Mouse (Mus musculus) adrenal gland, postnatal 4 days (tissue): ENCODE results near the gene Ezr. TPM values are rescaled to one million over a fixed set of nuclear protein-coding genes. Genes with fewer than 3 reads are reported as not detected.
A peak's percentile ranks its signal among the peaks of the same experiment; 100 is the strongest.

ENCODE experiments used
- DNase-seq, 2 experiments: peaks; one replicate each; pipeline ENCODE4 v3.0.0; 2021 to 2022; ENCODE audit warnings: low spot score in 2 of 2, mixed read lengths in 2 of 2
- long read RNA-seq, 2 experiments: library from polyadenylated mRNA; stranded (forward); transcript quantifications; one replicate each; pipeline ENCODE4 v2.0.0; 2021
- total RNA-seq, 2 experiments: library from RNA; stranded (reverse); gene quantifications; 2 replicates each; pipeline ENCODE4 v1.2.3; 2021

The Ezr gene
- 10 to 100 TPM; 23.7 to 60.5 TPM for total RNA-seq
- long read RNA-seq, experiment 1, transcript Ezr-201 (13 exons, 3,164 nt), result major isoform, 8 of 11 reads
- long read RNA-seq, experiment 1, partial matches to known transcripts, result 2 of 11 reads
- long read RNA-seq, experiment 1, other reads (novel, unspliced or antisense), result 1 of 11 reads
- long read RNA-seq, experiment 2, transcript Ezr-201 (13 exons, 3,164 nt), result major isoform, 86 of 108 reads
- long read RNA-seq, experiment 2, partial matches to known transcripts, result 17 of 108 reads
- long read RNA-seq, experiment 2, other reads (novel, unspliced or antisense), result 5 of 108 reads

DNA sequence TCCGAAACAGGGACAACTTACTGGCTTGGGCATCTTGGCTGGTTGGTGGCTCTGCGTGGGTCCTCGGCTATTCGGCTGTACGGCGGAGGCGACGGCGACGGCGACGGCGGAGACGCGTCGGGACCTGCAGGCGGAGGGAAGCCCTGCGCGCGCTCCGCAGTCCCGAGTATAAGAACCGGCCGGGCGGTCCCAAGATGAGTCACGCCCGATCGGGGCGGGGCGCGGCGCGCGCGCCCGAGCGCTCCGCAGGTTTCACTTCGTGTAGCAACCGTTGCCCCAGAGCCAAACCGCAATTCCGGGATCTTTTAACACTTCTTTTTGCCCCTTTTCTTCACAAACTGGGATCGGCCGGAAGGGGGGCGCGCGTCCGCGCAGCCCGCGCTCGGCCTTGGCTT lies at the start of gene Ezr:
Gene Ezr, minus strand, starts transcription at position 174 of the 395 bp plus-strand sequence.
- DNase-seq, result peak; percentile 64 to 71

DNA sequence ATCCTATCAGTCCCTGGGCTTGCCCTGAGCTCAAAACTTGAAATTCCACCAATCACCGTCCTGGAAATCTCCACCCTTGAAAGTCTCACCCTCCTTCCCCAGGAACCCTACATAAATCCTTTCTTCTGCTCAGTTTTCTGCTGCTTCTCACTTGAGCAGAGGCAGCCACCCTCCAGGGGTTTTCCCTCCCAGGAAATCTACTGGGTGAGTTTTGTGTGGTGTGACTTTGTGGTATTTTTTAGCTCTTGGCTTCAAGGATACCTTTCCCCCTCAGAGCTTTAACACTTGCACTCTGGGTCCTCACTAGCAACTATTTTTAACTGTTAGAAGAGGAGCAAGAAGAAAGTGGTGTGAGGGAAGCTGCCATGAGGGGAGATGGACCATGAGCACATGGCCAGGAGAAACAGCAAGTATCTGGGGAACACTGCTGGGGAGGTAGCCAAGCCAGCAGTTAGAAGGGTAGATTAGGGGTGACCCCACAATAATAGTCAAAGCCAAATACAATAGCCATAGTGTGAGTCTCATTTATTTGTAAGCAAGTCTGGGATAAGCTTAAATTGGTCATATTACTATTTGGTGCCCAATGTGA lies 47.5 kb upstream of the Ezr start:
- DNase-seq, result no peak

DNA sequence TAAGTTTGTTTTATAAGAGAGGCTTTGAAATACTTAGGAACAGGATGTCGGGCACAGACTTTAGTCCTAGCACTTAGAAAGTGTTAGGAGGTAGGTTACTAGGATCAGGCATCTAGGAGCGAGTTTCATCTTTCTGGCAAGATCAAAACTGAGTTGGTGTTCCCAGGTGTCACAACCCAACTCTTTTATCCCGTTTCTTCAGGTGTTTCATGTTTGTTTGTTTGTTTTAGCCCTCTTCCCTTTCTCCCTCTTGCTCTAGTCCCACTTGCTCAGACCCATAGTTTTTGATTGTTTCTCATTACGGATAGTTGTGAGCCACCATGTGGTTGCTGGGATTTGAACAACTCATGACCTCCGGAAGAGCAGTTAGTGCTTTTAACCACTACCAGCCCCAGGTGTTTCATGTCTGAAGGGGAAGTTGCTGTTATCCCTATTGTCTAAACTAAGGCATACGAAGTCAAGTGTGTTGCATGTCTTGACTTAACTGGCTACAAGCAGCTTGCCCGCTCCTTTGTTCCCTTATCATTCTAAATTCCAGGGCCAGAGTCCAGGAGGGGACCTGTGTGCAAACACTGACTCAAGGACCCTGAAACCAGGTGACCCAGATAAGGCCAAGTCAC lies 46.1 kb upstream of the Ezr start:
- no peak for DNase-seq

DNA sequence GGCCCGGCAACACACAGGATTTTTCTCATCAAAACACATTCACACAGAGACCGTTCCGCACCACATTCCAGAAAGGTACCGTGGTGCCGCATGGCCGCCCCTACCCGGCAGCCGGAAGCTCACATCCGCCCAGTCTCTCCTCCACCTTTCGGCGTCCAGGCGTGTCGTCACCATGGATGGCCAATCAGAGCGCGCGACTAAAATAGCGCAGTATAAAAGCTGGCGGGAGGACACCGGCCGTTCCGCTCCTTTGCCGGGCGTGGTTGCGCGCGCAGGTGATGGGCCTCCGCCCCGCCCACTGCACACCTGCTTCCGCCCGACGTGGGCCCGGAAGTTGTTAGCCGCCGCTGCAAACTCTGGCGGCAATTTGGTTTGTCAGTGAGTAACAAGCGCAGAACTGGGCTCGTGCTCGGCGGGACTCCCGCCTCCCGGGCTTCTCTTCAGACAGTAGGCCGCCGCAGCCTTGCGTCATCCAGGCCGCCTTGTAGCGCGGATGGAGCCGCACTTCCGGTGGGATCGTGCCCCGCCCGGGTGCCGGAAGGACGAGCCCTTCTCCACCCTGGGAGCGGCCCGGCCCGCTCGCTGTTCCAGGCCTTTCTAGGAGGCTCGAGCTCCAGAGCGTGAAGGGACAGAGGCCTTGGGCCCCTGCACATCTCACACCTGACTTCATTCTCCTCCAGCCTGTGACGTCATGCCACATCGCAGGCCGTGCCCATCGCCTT lies 45.3 kb upstream of the Ezr start:
- DNase-seq, result peak; percentile 81 to 84

DNA sequence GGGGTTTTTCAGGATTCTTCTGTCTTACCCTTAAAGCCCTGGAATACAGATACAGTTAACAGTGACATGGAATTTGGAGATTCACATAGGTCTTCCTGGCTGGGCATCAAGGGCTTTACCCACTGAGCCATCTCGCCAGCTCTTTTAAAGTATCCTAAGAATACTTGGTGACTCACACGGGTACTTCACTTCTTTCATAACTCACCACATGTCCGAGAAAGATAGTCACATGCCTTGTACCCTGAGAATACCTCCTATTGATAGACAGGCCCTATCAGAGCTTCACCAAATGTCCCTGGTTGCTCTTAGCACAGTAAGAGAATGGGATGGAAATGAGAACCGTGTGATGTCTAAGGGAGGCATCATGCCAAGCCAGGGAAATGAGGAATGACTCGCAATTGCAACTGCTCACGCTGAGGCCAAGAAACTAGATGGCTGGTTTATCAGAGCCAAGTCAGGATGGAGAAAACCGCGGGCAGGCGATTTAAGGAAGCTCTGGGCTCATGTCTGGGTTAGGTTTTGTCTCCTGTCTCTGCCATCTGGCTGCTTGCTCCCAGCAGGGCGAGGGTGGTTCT lies 44.7 kb upstream of the Ezr start:
- DNase-seq, result no peak

DNA sequence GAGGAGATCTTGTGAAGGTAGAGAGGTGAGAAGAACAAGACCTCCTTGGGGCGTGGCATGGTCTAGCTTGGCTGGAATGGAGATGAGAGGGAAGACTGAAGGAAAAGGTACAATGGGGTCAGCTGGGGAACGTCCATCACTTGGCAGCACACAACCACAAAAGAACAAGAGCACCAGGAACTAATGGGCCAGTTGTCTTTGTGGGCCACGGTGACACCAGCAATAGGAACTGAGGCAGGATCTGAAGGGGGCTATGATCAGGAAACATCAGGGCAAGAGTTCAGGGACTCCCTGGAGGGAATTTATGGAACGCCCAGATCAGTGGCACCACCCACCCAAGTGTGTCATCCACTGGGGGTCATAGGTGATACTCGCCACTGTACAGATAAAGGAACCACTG lies 34.2 kb upstream of the Ezr start:
- no peak for DNase-seq

DNA sequence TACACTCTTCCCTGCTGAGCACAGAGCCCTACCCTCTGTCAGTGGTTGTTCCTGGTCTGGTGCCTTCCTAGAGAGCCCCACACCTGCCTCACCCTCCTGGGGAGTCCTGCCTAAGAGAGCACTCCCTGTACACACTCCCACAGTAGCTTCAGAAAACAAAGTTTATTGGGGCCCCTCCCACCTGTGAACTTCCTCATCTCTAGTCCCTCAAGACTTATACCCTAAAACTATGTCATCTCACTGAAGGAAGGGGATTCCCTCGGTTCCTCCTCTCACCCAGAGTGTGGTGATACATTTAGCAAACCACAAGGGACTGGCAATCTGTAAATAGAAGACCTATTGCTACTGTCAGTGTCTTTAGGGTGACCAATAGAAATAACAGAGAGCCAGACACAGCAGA lies 33.6 kb upstream of the Ezr start:
- DNase-seq, result no peak

DNA sequence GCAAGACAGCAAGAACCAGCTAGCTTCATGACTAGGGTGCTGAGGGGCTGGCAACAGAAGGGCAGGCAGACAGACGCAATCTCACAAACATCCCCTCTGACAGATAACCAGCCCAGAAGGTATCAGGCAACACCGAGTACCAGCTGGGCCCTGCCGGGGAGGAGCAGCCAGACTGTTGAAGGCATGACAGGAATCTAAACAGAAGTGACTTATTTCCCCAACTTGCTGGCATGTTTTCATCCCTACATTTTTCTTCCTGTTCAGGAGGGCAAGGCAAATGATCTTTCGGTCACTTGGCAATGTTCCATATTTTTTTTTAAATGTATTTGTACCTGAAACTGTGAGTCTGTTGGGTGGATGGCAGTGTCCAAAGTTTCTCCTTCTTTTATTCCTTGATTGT lies 32.1 kb upstream of the Ezr start:
- DNase-seq, result no peak

DNA sequence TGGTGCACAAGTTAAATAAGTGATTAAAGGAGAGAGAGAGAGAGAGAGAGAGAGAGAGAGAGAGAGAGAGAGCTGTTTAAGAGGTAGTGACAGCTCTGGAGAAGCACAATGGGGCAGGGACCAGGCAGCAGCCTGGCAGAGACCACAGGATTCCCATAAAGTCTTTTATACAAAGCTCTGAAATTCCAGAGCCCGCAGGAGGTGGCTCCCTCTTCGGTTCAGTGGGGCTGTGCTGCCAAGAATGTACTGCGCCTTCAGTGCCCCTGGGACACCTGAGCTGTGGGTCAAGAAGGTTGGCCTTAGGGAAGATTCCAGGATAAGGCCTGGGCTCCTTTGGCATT lies 30.2 kb upstream of the Ezr start:
- no peak for DNase-seq

DNA sequence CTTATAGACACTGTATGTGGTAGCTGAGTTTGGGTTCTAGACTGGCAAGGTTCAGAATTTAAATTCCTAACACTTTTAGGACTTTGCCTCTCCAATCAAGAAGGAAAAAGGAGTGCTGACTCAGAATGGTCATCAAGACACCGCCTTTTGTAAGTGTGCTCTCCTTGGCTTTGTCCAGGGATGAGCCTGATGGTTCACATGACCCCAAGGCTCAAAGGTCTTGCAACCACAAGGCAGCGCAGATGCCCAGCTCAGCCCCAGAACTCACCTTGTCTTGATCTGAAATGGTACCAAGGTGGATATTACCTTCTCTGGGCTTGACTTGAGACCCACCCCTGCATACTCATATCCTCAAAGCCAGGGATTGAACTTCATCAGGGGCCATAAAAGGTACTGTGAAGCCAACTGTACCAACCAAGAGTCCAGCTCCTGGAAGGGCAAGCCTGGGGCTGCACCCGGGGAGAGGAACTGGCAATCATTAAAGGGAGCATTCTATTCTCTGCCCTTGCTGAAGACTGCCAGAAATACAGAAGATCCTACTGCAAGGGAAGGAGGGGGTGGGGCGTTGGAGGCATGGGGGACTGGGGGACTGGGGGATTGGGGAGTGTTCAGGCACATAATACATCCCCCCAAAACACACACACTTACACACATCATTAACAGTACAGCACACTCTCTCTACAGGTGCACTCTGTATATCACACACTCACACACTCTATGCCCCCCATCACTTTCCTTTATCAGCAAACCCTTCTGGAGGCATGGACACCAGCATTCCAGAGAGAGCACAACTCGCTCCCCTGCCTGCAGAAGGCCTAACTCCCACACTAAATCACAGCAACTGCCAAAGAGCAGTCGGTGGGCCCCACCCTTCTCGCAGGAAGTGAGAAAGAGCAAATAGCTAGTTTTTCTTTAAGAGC lies 29.6 kb upstream of the Ezr start:
- DNase-seq, result no peak

DNA sequence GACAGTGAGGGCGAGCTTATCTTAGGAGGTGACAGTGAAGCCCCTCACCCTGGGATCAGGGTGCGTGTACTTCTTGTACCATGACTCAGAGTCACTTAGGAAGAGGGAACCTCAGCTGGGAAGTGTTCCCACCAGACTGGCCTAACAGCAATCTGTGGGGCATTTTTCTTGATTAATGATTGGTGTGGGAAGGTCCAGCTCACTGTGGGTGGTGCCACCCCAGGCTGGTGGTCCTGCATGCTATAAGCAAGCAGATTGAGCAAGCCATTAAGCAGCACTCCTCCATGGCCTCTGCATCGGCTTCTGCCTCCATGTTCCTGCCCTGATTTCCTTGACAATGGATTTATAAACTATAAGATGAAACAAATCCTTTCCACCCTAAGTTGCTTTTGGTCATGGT lies 26.7 kb upstream of the Ezr start:
- no peak for DNase-seq

DNA sequence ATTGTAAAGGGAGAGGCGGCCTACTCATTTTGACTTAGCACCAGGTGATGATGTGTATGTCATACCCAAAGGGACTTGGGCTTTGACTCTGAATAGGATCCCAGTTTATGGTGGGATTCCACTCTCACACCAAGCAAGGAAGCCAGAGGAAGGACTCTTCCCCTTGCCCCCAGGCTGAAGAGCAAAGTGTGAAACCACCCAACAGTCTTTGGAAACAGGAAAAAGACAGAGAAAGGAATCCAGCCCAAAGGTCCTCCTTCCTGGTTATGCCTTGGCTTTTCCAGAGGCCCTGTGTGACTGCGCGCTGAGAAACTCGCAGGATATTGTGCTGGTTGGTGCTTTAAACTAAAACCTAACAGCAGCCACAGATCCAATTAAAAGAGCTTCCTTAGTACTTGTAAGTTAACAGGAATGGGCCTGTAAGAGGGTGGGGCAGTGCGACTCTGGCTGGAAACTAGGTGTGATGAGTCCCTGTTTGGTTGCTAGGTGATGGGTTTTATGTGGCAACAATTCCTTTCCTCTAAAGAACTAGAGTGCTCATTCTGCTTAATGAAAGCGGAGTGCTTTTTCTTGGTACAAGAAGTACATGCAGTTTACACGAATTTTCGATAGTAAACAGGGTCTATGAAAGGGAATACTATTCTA lies 26.1 kb upstream of the Ezr start:
- DNase-seq, result no peak

DNA sequence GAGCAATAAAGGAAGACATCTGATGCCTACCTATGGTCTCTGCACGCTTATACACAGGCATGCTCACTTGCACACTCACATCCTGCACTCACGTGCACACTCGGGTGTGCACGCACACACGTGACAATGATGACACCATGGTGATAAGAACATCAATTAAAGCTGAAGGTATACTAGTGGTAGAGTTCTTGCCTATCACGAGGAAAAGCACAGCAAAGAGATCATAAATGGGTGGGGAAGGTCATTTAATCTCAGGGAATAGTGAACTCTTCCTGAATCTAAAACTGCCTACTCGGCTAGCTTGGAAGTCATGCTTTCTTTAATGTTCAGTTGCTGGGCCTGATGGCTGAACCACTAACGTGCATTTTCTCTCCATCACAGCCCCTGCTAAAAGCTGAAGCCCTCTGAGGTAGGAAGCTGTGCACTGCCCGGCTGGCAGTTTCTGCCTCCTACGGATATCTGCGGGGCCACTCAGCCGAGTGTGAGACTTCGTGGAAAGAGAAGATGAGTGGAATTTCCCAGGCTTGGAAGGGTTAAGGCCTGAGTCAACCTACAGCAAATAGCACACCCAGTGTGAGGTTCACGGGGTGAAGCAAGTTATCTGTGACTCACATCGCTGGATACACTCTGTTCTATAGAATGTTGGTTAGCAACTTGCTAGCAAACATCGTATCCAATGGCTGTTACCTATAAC lies 25.4 kb upstream of the Ezr start:
- DNase-seq, result no peak

DNA sequence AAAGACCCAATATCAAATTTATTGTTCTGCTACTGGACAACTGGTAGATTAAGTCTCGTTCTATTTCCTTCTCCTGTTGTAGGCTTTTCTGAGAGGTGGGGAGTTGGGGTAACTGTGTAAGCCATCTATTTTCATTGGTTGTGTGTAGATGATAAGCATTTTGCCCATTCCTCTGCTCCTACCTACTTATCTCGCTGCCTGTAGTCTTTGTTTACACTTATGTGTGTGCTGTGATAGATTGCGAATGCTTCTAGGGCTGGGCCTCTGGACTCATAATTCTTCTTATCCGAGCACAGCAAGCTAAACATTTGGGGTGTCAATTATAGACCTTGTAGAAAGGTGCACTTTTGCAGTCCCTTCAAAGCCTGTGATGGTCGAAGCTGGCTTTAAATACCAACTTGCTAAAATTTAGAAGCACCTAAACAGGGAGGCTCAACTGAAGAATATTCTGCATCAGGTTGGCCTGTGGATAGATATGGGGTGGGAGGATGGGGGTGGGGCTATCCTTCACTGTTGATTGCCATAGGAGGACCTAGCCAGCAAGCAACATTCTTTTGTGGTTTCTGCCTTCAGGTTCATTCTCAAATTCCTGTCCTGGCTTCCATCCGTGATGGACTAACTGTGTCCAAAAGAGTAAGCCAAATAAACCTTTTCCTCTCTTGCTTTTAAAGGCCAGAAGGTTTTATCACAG lies 22.4 kb upstream of the Ezr start:
- no peak for DNase-seq

DNA sequence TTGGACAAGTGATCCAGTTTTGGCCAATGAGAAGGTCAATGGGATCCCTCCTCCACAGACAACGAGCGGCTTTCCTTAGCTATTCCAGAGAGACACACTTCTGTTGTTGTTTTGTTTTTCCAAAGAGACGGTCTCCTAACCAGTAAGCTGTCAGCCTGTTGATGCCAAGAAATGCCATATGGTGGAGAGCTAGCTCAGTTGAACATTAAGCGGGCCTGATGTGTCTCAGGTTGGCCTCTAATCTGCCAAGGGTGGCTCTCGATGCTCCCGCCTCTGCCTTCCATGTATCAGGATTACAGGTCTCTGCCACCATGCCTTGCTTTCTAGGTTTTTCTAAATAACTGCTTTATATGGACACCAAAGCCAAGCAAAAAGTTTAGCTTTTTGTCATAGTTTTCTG lies 21.5 kb upstream of the Ezr start:
- no peak for DNase-seq

DNA sequence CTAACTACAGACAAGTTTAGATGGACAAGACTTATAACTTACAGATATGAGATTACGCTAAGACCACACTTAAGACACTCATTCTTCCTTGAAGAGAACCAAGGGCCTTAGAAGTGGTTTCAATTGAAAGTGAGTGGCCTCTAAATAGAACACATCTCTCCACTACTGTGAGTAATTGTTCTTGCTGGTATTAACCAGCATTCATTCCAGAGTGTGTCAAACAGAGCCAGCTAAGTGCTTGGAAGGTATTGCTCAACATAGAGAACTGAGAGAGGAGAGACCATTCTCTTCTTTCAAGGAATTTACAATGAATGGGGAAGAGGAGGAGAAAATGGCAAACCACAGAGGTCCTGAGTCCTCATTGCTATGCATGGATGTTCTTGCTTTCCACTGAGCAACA lies 21.0 kb upstream of the Ezr start:
- DNase-seq, result no peak

DNA sequence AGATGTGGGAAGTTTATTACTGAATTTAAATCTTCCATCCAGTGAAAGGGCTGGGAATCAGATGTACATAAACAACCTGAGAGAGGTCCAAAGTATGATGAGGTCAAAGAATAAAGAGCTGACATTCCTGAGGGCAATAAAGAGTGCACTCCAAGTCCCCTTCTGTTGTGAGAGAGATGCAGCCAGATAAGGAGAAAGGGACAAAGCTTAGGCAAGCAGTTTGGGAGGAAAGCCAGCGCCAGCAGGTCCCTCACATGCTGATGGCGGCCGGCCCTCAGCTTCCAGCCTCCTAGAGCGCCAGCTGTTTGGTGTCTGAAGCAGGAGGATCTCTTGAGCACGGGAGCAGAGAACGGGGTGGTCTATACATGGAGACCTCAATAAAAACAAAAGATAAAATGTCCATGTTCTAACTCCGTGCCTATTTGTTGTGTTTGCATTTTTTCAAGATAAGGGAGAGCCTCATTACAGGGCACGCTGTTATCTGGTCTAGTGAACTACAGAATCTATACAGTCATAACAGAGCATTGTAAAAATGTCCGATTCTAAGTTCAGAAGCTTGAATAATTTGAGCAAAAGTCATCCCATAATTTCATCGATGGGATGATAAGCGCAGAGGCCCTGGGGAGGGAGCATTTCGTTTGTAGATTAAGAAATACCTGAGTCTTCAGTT lies 15.9 kb upstream of the Ezr start:
- no peak for DNase-seq

DNA sequence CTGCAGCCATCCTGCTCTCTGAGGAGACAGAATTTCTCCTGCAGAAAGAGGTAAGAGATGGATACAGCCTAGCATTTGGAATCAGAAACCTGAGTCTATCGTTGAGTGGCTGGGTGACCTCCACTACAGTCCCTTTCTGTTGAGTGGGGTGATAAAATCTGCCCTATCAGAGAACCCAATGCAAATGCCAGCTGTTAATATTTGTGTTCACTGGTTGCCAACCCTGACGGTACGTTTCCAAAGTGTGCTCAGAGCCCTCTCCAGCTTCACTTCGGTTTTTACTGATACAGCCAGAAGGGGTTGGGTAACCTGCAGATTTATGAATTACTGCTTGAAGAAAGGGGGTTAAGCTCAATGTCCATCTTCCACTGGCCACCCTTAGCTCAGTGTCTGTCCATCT lies 14.9 kb upstream of the Ezr start:
- DNase-seq, result no peak
